Mouse (Mus musculus) heart, postnatal 14 days (tissue): ENCODE results near the gene Stum. TPM values are rescaled to one million over a fixed set of nuclear protein-coding genes. Genes with fewer than 3 reads are reported as not detected.
"Not testable (repeated sequence)": the region's sequence is repeated elsewhere in the genome, so short reads cannot be mapped to it uniquely, and the experiment has no call there.

Experiments
- DNase-seq, 2 experiments: peaks; one replicate each; pipeline ENCODE4 v3.0.0; 2021 to 2022
- intact Hi-C: fragments of 180-260 bp; cut with DNase I; formaldehyde crosslinking; loops from one replicate; pipeline ENCODE4 v1.15.1; 2025
- long read RNA-seq, 2 experiments: library from polyadenylated mRNA; stranded (forward); transcript quantifications; one replicate each; pipeline ENCODE4 v2.0.0; 2021
- total RNA-seq, 2 experiments: library from RNA; stranded (reverse); gene quantifications; 2 replicates each; pipeline ENCODE4 v1.2.3; 2021

Stum gene
- 1 to 10 TPM in 1 of 2 experiments, under 1 TPM in 1; 0.78 to 1.6 TPM for total RNA-seq
- long read RNA-seq, experiment 1, partial matches to known transcripts = 0 of 1 reads
- long read RNA-seq, experiment 1, other reads (novel, unspliced or antisense) = 0 of 1 reads
- long read RNA-seq, experiment 2, partial matches to known transcripts = 0 of 2 reads
- long read RNA-seq, experiment 2, other reads (novel, unspliced or antisense) = 1 of 2 reads

- peak; percentile 81 for DNase-seq
- intact Hi-C loops = loop anchor here (1.0 to 5.0 kb wide), 4 partner anchors 49 to 306 kb away; no protein-coding TSS in a partner anchor
Measured at GRCm38 (mm10) chr1:180483399-180484291, at the start of gene Stum. Gene Stum (minus strand): TSS chr1:180483504.

- DNase-seq = no peak
- intact Hi-C loops = no loop called here
Measured at GRCm38 (mm10) chr1:180532671-180533070, 49.4 kb upstream of the Stum start.

- intact Hi-C loops = no loop called here
- no peak for DNase-seq
Measured at GRCm38 (mm10) chr1:180530457-180531263, 47.4 kb upstream of the Stum start.

GRCm38 (mm10) chr1:180529847-180530246 is 46.5 kb upstream of the Stum start:
- intact Hi-C loops = no loop called here

GRCm38 (mm10) chr1:180525301-180525700 is 42.0 kb upstream of the Stum start:
- no peak for DNase-seq
- intact Hi-C loops = no loop called here

More at GRCm38 (mm10) chr1:180529847-180530246, 46.5 kb upstream of the Stum start:
- DNase-seq = no peak

- no peak for DNase-seq
- intact Hi-C loops = no loop called here
Measured at GRCm38 (mm10) chr1:180523320-180523719, 40.0 kb upstream of the Stum start.

- DNase-seq = no peak
- intact Hi-C loops = no loop called here
Measured at GRCm38 (mm10) chr1:180520190-180520589, 36.9 kb upstream of the Stum start.

GRCm38 (mm10) chr1:180519520-180519919 is 36.2 kb upstream of the Stum start:
- DNase-seq = no peak
- intact Hi-C loops = no loop called here

GRCm38 (mm10) chr1:180518899-180519298 is 35.6 kb upstream of the Stum start:
- DNase-seq, intact Hi-C loops: not testable (repeated sequence)

GRCm38 (mm10) chr1:180518412-180518811 is 35.1 kb upstream of the Stum start:
- intact Hi-C loops = no loop called here

GRCm38 (mm10) chr1:180517390-180518054 is 34.2 kb upstream of the Stum start:
- DNase-seq = no peak
- intact Hi-C loops = no loop called here

More at GRCm38 (mm10) chr1:180518412-180518811, 35.1 kb upstream of the Stum start:
- DNase-seq = no peak

GRCm38 (mm10) chr1:180514077-180514476 is 30.8 kb upstream of the Stum start:
- intact Hi-C loops = no loop called here

GRCm38 (mm10) chr1:180510879-180511278 is 27.6 kb upstream of the Stum start:
- DNase-seq = no peak
- intact Hi-C loops = no loop called here

More at GRCm38 (mm10) chr1:180514077-180514476, 30.8 kb upstream of the Stum start:
- DNase-seq = no peak

- DNase-seq = no peak
- intact Hi-C loops = no loop called here
Measured at GRCm38 (mm10) chr1:180510442-180510841, 27.1 kb upstream of the Stum start.

GRCm38 (mm10) chr1:180508662-180509061 is 25.4 kb upstream of the Stum start:
- DNase-seq = no peak
- intact Hi-C loops = no loop called here

- intact Hi-C loops = no loop called here
- DNase-seq = no peak
Measured at GRCm38 (mm10) chr1:180507291-180507791, 24.0 kb upstream of the Stum start.

GRCm38 (mm10) chr1:180506341-180506740 is 23.0 kb upstream of the Stum start:
- intact Hi-C loops = no loop called here

GRCm38 (mm10) chr1:180504899-180505298 is 21.6 kb upstream of the Stum start:
- intact Hi-C loops = no loop called here
- no peak for DNase-seq

More at GRCm38 (mm10) chr1:180506341-180506740, 23.0 kb upstream of the Stum start:
- no peak for DNase-seq

GRCm38 (mm10) chr1:180503484-180503883 is 20.2 kb upstream of the Stum start:
- intact Hi-C loops = no loop called here
- DNase-seq = no peak

GRCm38 (mm10) chr1:180502566-180502965 is 19.3 kb upstream of the Stum start:
- DNase-seq = no peak
- intact Hi-C loops = no loop called here
